Mouse (Mus musculus) liver, embryonic 11.5 days (tissue): ENCODE measurements around the gene Gpr180. TPM values are rescaled to one million over a fixed set of nuclear protein-coding genes. Genes with fewer than 3 reads are reported as not detected.
"Not testable (repeated sequence)": the region's sequence is repeated elsewhere in the genome, so short reads cannot be mapped to it uniquely, and the experiment has no call there.

Experiments
- ATAC-seq: fragments of 200-750 bp; cut with Nextera tagmentation; replicated peaks from 2 replicates; pipeline ENCODE4 v1.8.0; 2017; ENCODE audit warnings: moderate number of reproducible peaks, mild to moderate bottlenecking, moderate TSS enrichment, moderate library complexity; ENCODE audit not compliant: low FRiP score
- DNase-seq: peaks from one replicate; pipeline ENCODE4 v3.0.0-alpha.2; 2017; ENCODE audit warnings: low spot score
- H3K27ac ChIP-seq: fragments of 300-500 bp; sonication (generic); 2 replicates; pipeline ENCODE4 v1.5.1; 2014; ENCODE audit warnings: mild to moderate bottlenecking, low read depth, low read length, control low read depth
- H3K27me3 ChIP-seq: fragments of 300-500 bp; sonication (generic); replicated peaks from 2 replicates; pipeline ENCODE4 v1.6.1; 2014; ENCODE audit warnings: low read length, mixed read lengths; ENCODE audit not compliant: control insufficient read depth, insufficient read depth
- H3K36me3 ChIP-seq: fragments of 300-500 bp; sonication (generic); 2 replicates; pipeline ENCODE4 v1.6.1; 2014; ENCODE audit warnings: mild to moderate bottlenecking, low read length, moderate library complexity, mixed read lengths; ENCODE audit not compliant: control insufficient read depth, insufficient read depth
- H3K4me1 ChIP-seq: fragments of 300-500 bp; sonication (generic); replicated peaks from 2 replicates; pipeline ENCODE4 v1.6.1; 2014; ENCODE audit warnings: low read length, mixed read lengths; ENCODE audit not compliant: control insufficient read depth, insufficient read depth
- H3K4me2 ChIP-seq: fragments of 300-500 bp; sonication (generic); 2 replicates; pipeline ENCODE4 v1.6.1; 2014; ENCODE audit warnings: mild to moderate bottlenecking, control low read depth, moderate library complexity
- H3K4me3 ChIP-seq: fragments of 300-500 bp; sonication (generic); 2 replicates; pipeline ENCODE4 v1.5.1; 2014; ENCODE audit warnings: low read depth, low read length, control low read depth
- H3K9ac ChIP-seq: fragments of 300-500 bp; sonication (generic); 2 replicates; pipeline ENCODE4 v1.6.1; 2014; ENCODE audit warnings: low read depth, low read length, control low read depth
- H3K9me3 ChIP-seq: fragments of 300-500 bp; sonication (generic); 2 replicates; pipeline ENCODE4 v1.6.1; 2016; ENCODE audit warnings: low read length, inconsistent platforms, mixed read lengths; ENCODE audit not compliant: control insufficient read depth
- WGBS: fragments of 180-500 bp; shearing (Covaris S2); extraction: QIAGEN DNeasy Blood & Tissue Kit; methylation state at CpG from one replicate; pipeline ENCODE4 v1.1.7; 2014; 5-methylcytosine and 5-hydroxymethylcytosine counted together
- polyA plus RNA-seq: library from polyadenylated mRNA; unstranded; fragments of >200 nt; fragmentation: Nextera tagmentation; extraction: Ambion mirVana; gene quantifications from 2 replicates; pipeline ENCODE4 v1.2.1, GENCODE M21; 2014

Gpr180 gene
- 26.6 and 30.5 TPM in 2 replicates for polyA plus RNA-seq

GRCm38 (mm10) chr14:118136744-118137452 is at the start of gene Gpr180:
TSS of gene Gpr180 (plus strand) at chr14:118137158.
- DNase-seq (peak; percentile 97), ATAC-seq (peak; percentile 92)
- Histone ChIP-seq H3K4me1 (peaks cover 4% of the 10 kb centered on the region; the same call in 1 of the 2 replicates), H3K27me3 (no peaks in the 10 kb centered on the region), H3K36me3 (peaks cover 14% of the 10 kb centered on the region; the same call in 1 of the 2 replicates), H3K27ac (no peak within 1 kb of the TSS), H3K9me3 (no peaks in the 10 kb centered on the region), H3K9ac (peak within 1 kb of the TSS; percentile 77), H3K4me2 (peak within 1 kb of the TSS; percentile 84), H3K4me3 (peak within 1 kb of the TSS; percentile 82)
- under 1% methylated on average over 70 of the region's 77 CpGs for WGBS

GRCm38 (mm10) chr14:118088437-118089207 is 48.3 kb upstream of the Gpr180 start:
- 15% methylated on average over 22 of the region's 22 CpGs for WGBS

GRCm38 (mm10) chr14:118089215-118089805 is 47.6 kb upstream of the Gpr180 start:
- under 1% methylated on average over 44 of the region's 44 CpGs for WGBS
- Histone ChIP-seq H3K4me3 (peak overlapping the region; percentile 64), H3K27ac (no peak overlapping the region), H3K27me3 (no peaks in the 10 kb centered on the region), H3K9ac (peak overlapping the region; percentile 63), H3K4me1 (peaks cover 4% of the 10 kb centered on the region; the same call in 1 of the 2 replicates), H3K9me3 (no peaks in the 10 kb centered on the region), H3K36me3 (no peaks in the 10 kb centered on the region), H3K4me2 (peak overlapping the region; percentile 76)
- ATAC-seq (peak; percentile 81), DNase-seq (peak; percentile 90)

More at GRCm38 (mm10) chr14:118088437-118089207, 48.3 kb upstream of the Gpr180 start:
- peaks cover 4% of the 10 kb centered on the region; the same call in 1 of the 2 replicates for H3K4me1 ChIP-seq
- peak overlapping the region; percentile 63 for H3K9ac ChIP-seq
- DNase-seq: no peak
- H3K4me2 ChIP-seq: peak overlapping the region; percentile 76
- H3K27me3 ChIP-seq: no peaks in the 10 kb centered on the region
- ATAC-seq: peak; percentile 73
- no peaks in the 10 kb centered on the region for H3K36me3 ChIP-seq
- H3K9me3 ChIP-seq: no peaks in the 10 kb centered on the region
- H3K27ac ChIP-seq: no peak overlapping the region
- peak overlapping the region; percentile 64 for H3K4me3 ChIP-seq

GRCm38 (mm10) chr14:118089806-118090392 is 47.1 kb upstream of the Gpr180 start:
- no peak overlapping the region for H3K27ac ChIP-seq
- no peaks in the 10 kb centered on the region for H3K36me3 ChIP-seq
- 1% methylated on average over 18 of the region's 18 CpGs for WGBS
- ATAC-seq (peak; percentile 39), DNase-seq (no peak)
- H3K9ac ChIP-seq: peak overlapping the region; percentile 58
- H3K9me3 ChIP-seq: no peaks in the 10 kb centered on the region
- peaks cover 4% of the 10 kb centered on the region; the same call in 1 of the 2 replicates for H3K4me1 ChIP-seq
- H3K4me2 ChIP-seq: peak overlapping the region; percentile 76
- H3K4me3 ChIP-seq: peak overlapping the region; percentile 64
- H3K27me3 ChIP-seq: no peaks in the 10 kb centered on the region

GRCm38 (mm10) chr14:118098265-118098664 is 38.7 kb upstream of the Gpr180 start:
- no peak overlapping the region for H3K27ac ChIP-seq
- ATAC-seq (peak; percentile 66), DNase-seq (no peak)
- H3K4me3 ChIP-seq: no peak overlapping the region
- H3K9me3 ChIP-seq: no peaks in the 10 kb centered on the region
- no peak overlapping the region for H3K9ac ChIP-seq
- no peak overlapping the region for H3K4me2 ChIP-seq
- H3K36me3 ChIP-seq: no peaks in the 10 kb centered on the region
- 56% methylated on average over 2 of the region's 2 CpGs for WGBS
- H3K4me1 ChIP-seq: no peaks in the 10 kb centered on the region
- H3K27me3 ChIP-seq: no peaks in the 10 kb centered on the region

- no peaks in the 10 kb centered on the region for H3K36me3 ChIP-seq
- H3K4me3 ChIP-seq: no peak overlapping the region
- 77% methylated on average over 14 of the region's 14 CpGs for WGBS
- no peaks in the 10 kb centered on the region for H3K4me1 ChIP-seq
- no peaks in the 10 kb centered on the region for H3K27me3 ChIP-seq
- DNase-seq (no peak), ATAC-seq (no peak)
- H3K9ac ChIP-seq: no peak overlapping the region
- no peaks in the 10 kb centered on the region for H3K9me3 ChIP-seq
- H3K27ac ChIP-seq: no peak overlapping the region
- no peak overlapping the region for H3K4me2 ChIP-seq
Observed at GRCm38 (mm10) chr14:118101227-118101990, 35.5 kb upstream of the Gpr180 start.

- not testable (repeated sequence) for DNase-seq, H3K27ac ChIP-seq, H3K9ac ChIP-seq, H3K4me1 ChIP-seq, H3K4me2 ChIP-seq, H3K9me3 ChIP-seq, H3K4me3 ChIP-seq, H3K27me3 ChIP-seq, ATAC-seq
- H3K36me3 ChIP-seq: peaks cover 11% of the 10 kb centered on the region
- WGBS: 93% methylated on average over 2 of the region's 2 CpGs
Observed at GRCm38 (mm10) chr14:118107479-118107878, 29.5 kb upstream of the Gpr180 start.

GRCm38 (mm10) chr14:118113116-118113515 is 23.8 kb upstream of the Gpr180 start:
- H3K9ac ChIP-seq: no peak overlapping the region
- WGBS: 89% methylated on average over 6 of the region's 6 CpGs
- H3K27me3 ChIP-seq: no peaks in the 10 kb centered on the region
- ATAC-seq: no peak
- H3K9me3 ChIP-seq: no peaks in the 10 kb centered on the region
- no peak for DNase-seq
- no peaks in the 10 kb centered on the region for H3K4me1 ChIP-seq
- peaks cover 41% of the 10 kb centered on the region for H3K36me3 ChIP-seq
- H3K4me3 ChIP-seq: no peak overlapping the region
- no peak overlapping the region for H3K27ac ChIP-seq
- H3K4me2 ChIP-seq: no peak overlapping the region
